Mouse (Mus musculus) lung, adult 2 months (tissue): ENCODE measurements around the gene Drd2.

Experiments used
- CTCF ChIP-seq: fragments of 200-500 bp; IDR thresholded peaks from 2 replicates; pipeline ENCODE4 v1.5.1; 2011; ENCODE audit warnings: mild to moderate bottlenecking, low read length, control low read depth; ENCODE audit not compliant: insufficient read depth
- POLR2A ChIP-seq: fragments of 200-500 bp; IDR thresholded peaks from 2 replicates; pipeline ENCODE4 v1.6.1; 2011; ENCODE audit warnings: low read depth, mild to moderate bottlenecking, control low read depth, low read length, borderline replicate concordance; ENCODE audit errors: extremely low read depth

DNA sequence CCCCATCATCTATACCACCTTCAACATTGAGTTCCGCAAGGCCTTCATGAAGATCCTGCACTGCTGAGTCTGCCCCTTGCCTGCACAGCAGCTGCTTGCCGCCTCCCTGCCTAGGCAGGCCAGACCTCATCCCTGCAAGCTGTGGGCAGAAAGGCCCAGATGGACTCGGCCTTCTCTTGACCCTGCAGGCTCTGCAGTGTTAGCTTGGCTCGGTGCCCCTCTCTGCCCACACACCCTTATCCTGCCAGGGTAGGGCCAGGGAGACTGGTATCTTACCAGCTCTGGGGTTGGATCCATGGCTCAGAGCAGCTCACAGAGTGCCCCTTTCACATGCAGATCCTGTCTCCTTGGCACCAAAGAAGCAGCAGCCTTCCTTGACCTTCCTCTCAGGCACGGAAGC is 66.6 kb downstream of the Drd2 start:
- TF ChIP-seq CTCF: no peak
- TF ChIP-seq POLR2A: no peak
